Mouse (Mus musculus): ENCODE results near the gene Ganab. TPM values are rescaled to one million over a fixed set of nuclear protein-coding genes. Genes with fewer than 3 reads are reported as not detected.

Ganab gene
- polyA plus RNA-seq, 1 experiment from 2014 or later = 99.2 TPM

GRCm38 (mm10) chr19:8965075-8965474, 67.2 kb downstream of the Ganab start:
- ATAC-seq (ENCODE audit: low read depth) (no peak), DNase-seq (ENCODE audit: low spot score) (no peak)
- H3K4me2 ChIP-seq (ENCODE audit: low read depth, low read length) = no peak overlapping the region
- H3K4me3 ChIP-seq (ENCODE audit: low read depth, low read length) = no peak overlapping the region
- peaks cover 10% of the 10 kb centered on the region; the same call in 1 of the 2 replicates for H3K4me1 ChIP-seq (ENCODE audit: control insufficient read depth, insufficient read depth, low read length)
- H3K27me3 ChIP-seq (replicated peaks; ENCODE audit: control insufficient read depth, insufficient read depth, low read length) = no peaks in the 10 kb centered on the region
- 88% methylated on average over 11 of the region's 11 CpGs for WGBS
- no peaks in the 10 kb centered on the region for H3K9me3 ChIP-seq (ENCODE audit: control insufficient read depth, low read length)
- peak overlapping the region; percentile 98; the same call in 1 of the 2 replicates for H3K27ac ChIP-seq (replicated peaks; ENCODE audit: low read depth, low read length)
- peak overlapping the region; percentile 76; the same call in 1 of the 2 replicates for H3K9ac ChIP-seq (ENCODE audit: low read depth, low read length)
- H3K36me3 ChIP-seq (ENCODE audit: control insufficient read depth, insufficient read depth, low read length) = peaks cover 76% of the 10 kb centered on the region

GRCm38 (mm10) chr19:8965771-8966170, 67.9 kb downstream of the Ganab start:
- Histone ChIP-seq H3K36me3 (ENCODE audit: control insufficient read depth, insufficient read depth, low read length) (peaks cover 76% of the 10 kb centered on the region), H3K27ac (replicated peaks; ENCODE audit: low read depth, low read length) (peak overlapping the region; percentile 98)
- no peak for ATAC-seq (ENCODE audit: low read depth)

GRCm38 (mm10) chr19:8966198-8966589, 68.3 kb downstream of the Ganab start:
- Histone ChIP-seq H3K4me3 (ENCODE audit: low read depth, low read length) (peak overlapping the region; percentile 83), H3K27me3 (replicated peaks; ENCODE audit: control insufficient read depth, insufficient read depth, low read length) (no peaks in the 10 kb centered on the region), H3K36me3 (ENCODE audit: control insufficient read depth, insufficient read depth, low read length) (peaks cover 76% of the 10 kb centered on the region), H3K4me1 (ENCODE audit: control insufficient read depth, insufficient read depth, low read length) (peaks cover 10% of the 10 kb centered on the region; the same call in 1 of the 2 replicates), H3K9me3 (ENCODE audit: control insufficient read depth, low read length) (no peaks in the 10 kb centered on the region), H3K27ac (replicated peaks; ENCODE audit: low read depth, low read length) (peak overlapping the region; percentile 98), H3K4me2 (ENCODE audit: low read depth, low read length) (peak overlapping the region; percentile 59), H3K9ac (ENCODE audit: low read depth, low read length) (peak overlapping the region; percentile 76)
- DNase-seq (ENCODE audit: low spot score) (no peak), ATAC-seq (ENCODE audit: low read depth) (no peak)
- WGBS = 29% methylated on average over 5 of the region's 5 CpGs

More at GRCm38 (mm10) chr19:8965771-8966170, 67.9 kb downstream of the Ganab start:
- H3K4me1 ChIP-seq (ENCODE audit: control insufficient read depth, insufficient read depth, low read length) = peaks cover 10% of the 10 kb centered on the region; the same call in 1 of the 2 replicates
- DNase-seq (ENCODE audit: low spot score) = no peak
- H3K4me3 ChIP-seq (ENCODE audit: low read depth, low read length) = peak overlapping the region; percentile 83
- H3K27me3 ChIP-seq (replicated peaks; ENCODE audit: control insufficient read depth, insufficient read depth, low read length) = no peaks in the 10 kb centered on the region
- 68% methylated on average over 8 of the region's 8 CpGs for WGBS
- H3K9ac ChIP-seq (ENCODE audit: low read depth, low read length) = peak overlapping the region; percentile 76
- H3K9me3 ChIP-seq (ENCODE audit: control insufficient read depth, low read length) = no peaks in the 10 kb centered on the region
- H3K4me2 ChIP-seq (ENCODE audit: low read depth, low read length) = peak overlapping the region; percentile 59

Small RNAs within 50 kb of the gene (microRNA-seq; reads per million reads assigned to microRNA genes)
- gene Mir5136 (ENCODE audit: borderline number of aligned reads) = not detected

Other genes starting within 250 kb of the Ganab start
- gene Chrm1, start 234.3 kb upstream of the Ganab start, polyA plus RNA-seq (2014; fragmentation: Nextera tagmentation; extraction: Ambion mirVana) = 0.35 and 0.45 TPM in 2 replicates
- 100 and 107 TPM in 2 replicates for gene Slc3a2, start 174.7 kb upstream of the Ganab start, polyA plus RNA-seq (2014; fragmentation: Nextera tagmentation; extraction: Ambion mirVana)
- gene Wdr74, start 162.2 kb upstream of the Ganab start, polyA plus RNA-seq (2014; fragmentation: Nextera tagmentation; extraction: Ambion mirVana) = 76.6 and 80.1 TPM in 2 replicates
- gene 1700092M07Rik, start 157.4 kb upstream of the Ganab start, polyA plus RNA-seq (2014; fragmentation: Nextera tagmentation; extraction: Ambion mirVana) = 0.85 and 1.9 TPM in 2 replicates
- gene Stx5a, start 156.7 kb upstream of the Ganab start, polyA plus RNA-seq (2014; fragmentation: Nextera tagmentation; extraction: Ambion mirVana) = 140 and 142 TPM in 2 replicates
- 152 and 171 TPM in 2 replicates for gene Nxf1, start 141.0 kb upstream of the Ganab start, polyA plus RNA-seq (2014; fragmentation: Nextera tagmentation; extraction: Ambion mirVana)
- 173 and 194 TPM in 2 replicates for gene Tmem223, start 127.1 kb upstream of the Ganab start, polyA plus RNA-seq (2014; fragmentation: Nextera tagmentation; extraction: Ambion mirVana)
- 74.9 and 90.3 TPM in 2 replicates for gene Tmem179b, start 123.6 kb upstream of the Ganab start, polyA plus RNA-seq (2014; fragmentation: Nextera tagmentation; extraction: Ambion mirVana)
- gene Taf6l, start 111.7 kb upstream of the Ganab start, polyA plus RNA-seq (2014; fragmentation: Nextera tagmentation; extraction: Ambion mirVana) = 16.5 and 18.1 TPM in 2 replicates
- 151 and 157 TPM in 2 replicates for gene Polr2g, start 99.5 kb upstream of the Ganab start, polyA plus RNA-seq (2014; fragmentation: Nextera tagmentation; extraction: Ambion mirVana)
- gene Zbtb3, start 95.5 kb upstream of the Ganab start, polyA plus RNA-seq (2014; fragmentation: Nextera tagmentation; extraction: Ambion mirVana) = 5.2 and 5.5 TPM in 2 replicates
- gene Ttc9c, start 78.7 kb upstream of the Ganab start, polyA plus RNA-seq (2014; fragmentation: Nextera tagmentation; extraction: Ambion mirVana) = 38.4 and 40.8 TPM in 2 replicates
- gene Hnrnpul2, start 78.1 kb upstream of the Ganab start, polyA plus RNA-seq (2014; fragmentation: Nextera tagmentation; extraction: Ambion mirVana) = 7.8 and 9.2 TPM in 2 replicates
- not detected in 2 replicates for gene AC129217.1, start 68.3 kb upstream of the Ganab start, polyA plus RNA-seq (2014; fragmentation: Nextera tagmentation; extraction: Ambion mirVana)
- gene Bscl2, start 60.6 kb upstream of the Ganab start, polyA plus RNA-seq (2014; fragmentation: Nextera tagmentation; extraction: Ambion mirVana) = 44.9 and 47.3 TPM in 2 replicates
- 22.2 and 24.6 TPM in 2 replicates for gene Gng3, start 58.9 kb upstream of the Ganab start, polyA plus RNA-seq (2014; fragmentation: Nextera tagmentation; extraction: Ambion mirVana)
- gene Lrrn4cl, start 47.3 kb upstream of the Ganab start, polyA plus RNA-seq (2014; fragmentation: Nextera tagmentation; extraction: Ambion mirVana) = 1.6 and 2.4 TPM in 2 replicates
- gene Ubxn1, start 26.6 kb upstream of the Ganab start, polyA plus RNA-seq (2014; fragmentation: Nextera tagmentation; extraction: Ambion mirVana) = 144 and 149 TPM in 2 replicates
- 53.8 and 57.5 TPM in 2 replicates for gene Uqcc3, start 17.1 kb upstream of the Ganab start, polyA plus RNA-seq (2014; fragmentation: Nextera tagmentation; extraction: Ambion mirVana)
- 60.2 and 68.8 TPM in 2 replicates for gene Lbhd1, start 14.3 kb upstream of the Ganab start, polyA plus RNA-seq (2014; fragmentation: Nextera tagmentation; extraction: Ambion mirVana)
- not detected in 2 replicates for gene Gm49403, start 14.1 kb upstream of the Ganab start, polyA plus RNA-seq (2014; fragmentation: Nextera tagmentation; extraction: Ambion mirVana)
- 77.4 and 86.6 TPM in 2 replicates for gene 1810009A15Rik, start 9.2 kb upstream of the Ganab start, polyA plus RNA-seq (2014; fragmentation: Nextera tagmentation; extraction: Ambion mirVana)
- gene Gm49416, start 9.1 kb upstream of the Ganab start, polyA plus RNA-seq (2014; fragmentation: Nextera tagmentation; extraction: Ambion mirVana) = not detected in 2 replicates
- gene Ints5, start 5.1 kb upstream of the Ganab start, polyA plus RNA-seq (2014; fragmentation: Nextera tagmentation; extraction: Ambion mirVana) = 34.8 and 35.1 TPM in 2 replicates
- gene B3gat3, start 22.3 kb downstream of the Ganab start, polyA plus RNA-seq (2014; fragmentation: Nextera tagmentation; extraction: Ambion mirVana) = 42.3 and 42.4 TPM in 2 replicates
- gene Rom1, start 31.3 kb downstream of the Ganab start, polyA plus RNA-seq (2014; fragmentation: Nextera tagmentation; extraction: Ambion mirVana) = 2.2 and 2.5 TPM in 2 replicates
- 18.2 and 20.4 TPM in 2 replicates for gene Eml3, start 31.5 kb downstream of the Ganab start, polyA plus RNA-seq (2014; fragmentation: Nextera tagmentation; extraction: Ambion mirVana)
- 39.7 and 43.6 TPM in 2 replicates for gene Mta2, start 43.8 kb downstream of the Ganab start, polyA plus RNA-seq (2014; fragmentation: Nextera tagmentation; extraction: Ambion mirVana)
- 24.7 and 27.8 TPM in 2 replicates for gene Tut1, start 55.8 kb downstream of the Ganab start, polyA plus RNA-seq (2014; fragmentation: Nextera tagmentation; extraction: Ambion mirVana)
- 469 and 503 TPM in 2 replicates for gene Eef1g, start 69.0 kb downstream of the Ganab start, polyA plus RNA-seq (2014; fragmentation: Nextera tagmentation; extraction: Ambion mirVana)
- 44.8 and 57.6 TPM in 2 replicates for gene Ahnak, start 91.2 kb downstream of the Ganab start, polyA plus RNA-seq (2014; fragmentation: Nextera tagmentation; extraction: Ambion mirVana)
- gene Scgb1a1, start 189.9 kb downstream of the Ganab start, polyA plus RNA-seq (2014; fragmentation: Nextera tagmentation; extraction: Ambion mirVana) = not detected in 2 replicates
- gene Asrgl1, start 237.6 kb downstream of the Ganab start, polyA plus RNA-seq (2014; fragmentation: Nextera tagmentation; extraction: Ambion mirVana) = 10.8 and 13.7 TPM in 2 replicates

All from embryonic facial prominence, embryonic 14.5 days (tissue).